Mouse (Mus musculus) liver, adult 2 months (tissue): Measurements from ENCODE around the gene Tnik.

ENCODE experiments used
- CTCF ChIP-seq: fragments of 200-500 bp; IDR thresholded peaks from 2 replicates; pipeline ENCODE4 v1.5.1; 2011; ENCODE audit warnings: low read depth, low read length, control low read depth
- POLR2A ChIP-seq: fragments of 200-500 bp; IDR thresholded peaks from 2 replicates; pipeline ENCODE4 v1.6.1; 2011; ENCODE audit warnings: low read length, control low read depth; ENCODE audit not compliant: insufficient read depth; ENCODE audit errors: extremely low read depth

DNA sequence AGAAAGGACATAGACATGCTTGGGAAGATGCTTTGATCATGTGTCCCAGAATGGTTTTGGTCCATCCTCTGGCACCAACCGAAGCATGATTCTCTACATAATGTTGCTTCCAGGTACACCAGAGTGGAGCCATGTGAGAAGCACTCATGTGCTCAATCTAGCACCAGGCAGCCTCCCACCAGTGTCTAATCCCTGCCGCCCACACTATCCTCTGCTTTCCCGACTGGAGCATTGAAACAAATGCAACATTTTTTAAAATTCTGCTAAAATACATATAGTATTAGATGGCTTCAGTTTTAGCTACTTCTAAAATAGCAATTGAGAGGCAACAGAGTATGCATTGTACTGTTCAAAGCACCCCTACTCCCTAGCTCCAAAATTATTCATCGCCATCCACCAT is 264.2 kb downstream of the Tnik start:
- TF ChIP-seq POLR2A (no peak), CTCF (no peak)
